ENCODE assay signal across 15 mouse cellular contexts in the genomic region with DNA sequence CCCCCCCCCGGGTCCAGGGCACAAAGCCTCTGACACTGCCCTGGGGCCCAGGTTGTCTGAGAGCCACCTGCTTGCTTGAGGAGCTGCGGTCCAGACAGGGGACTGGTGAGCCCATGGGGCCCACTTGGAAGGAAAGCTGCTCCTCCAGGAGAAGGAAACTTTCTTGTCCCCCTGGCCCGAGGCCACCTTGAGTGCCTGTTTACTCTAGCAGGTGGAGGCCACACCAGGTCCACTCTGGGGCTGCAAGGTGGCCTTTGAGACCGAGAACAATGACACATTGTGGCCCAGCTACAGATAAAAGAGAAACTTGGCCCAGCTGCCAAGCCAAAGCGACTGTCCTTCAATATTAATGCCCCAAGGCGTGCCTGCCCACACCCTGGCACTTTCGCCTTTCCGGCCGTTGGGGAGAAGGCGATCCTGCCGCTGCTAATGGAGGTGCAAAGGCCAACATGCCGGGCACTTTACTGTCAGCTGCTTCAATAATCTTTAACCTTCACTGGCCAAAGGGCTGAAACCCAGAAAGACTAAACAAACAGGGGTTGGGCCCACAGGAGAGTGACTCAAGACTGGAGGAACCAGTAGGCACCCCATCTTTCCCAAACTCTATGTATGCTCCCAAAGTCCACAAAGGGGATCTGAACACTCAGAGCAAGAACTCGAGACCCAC. TPM values are rescaled to one million over a fixed set of nuclear protein-coding genes. Genes with fewer than 3 reads are reported as not detected.
A peak's percentile ranks its signal among the peaks of the same experiment; 100 is the strongest.
DNase-seq lines count a peak whose midpoint lies in the region; ATAC-seq lines count a peak whose summit lies in the region.
"Had no signal": no experiment of that assay in that cellular context is flagged by ENCODE, and none has a peak within 500 bp of the region (broad histone marks: within the 10 kb centered on the region; RNA-seq: fewer than 3 reads in every experiment).

No protein-coding gene starts in this region.

- H3K27ac ChIP-seq in intestine, embryonic 15.5 days = peak overlapping the region; percentile 84
- H3K27ac ChIP-seq in stomach, embryonic 16.5 days (ENCODE audit: low read length) = peak overlapping the region; percentile 62
- H3K27ac ChIP-seq: forebrain, embryonic 13.5 days; neural tube, embryonic 12.5 days had no signal

- H3K27me3 ChIP-seq in intestine, embryonic 15.5 days (replicated peaks) = no peaks in the 10 kb centered on the region
- no peaks in the 10 kb centered on the region for H3K27me3 ChIP-seq in stomach, embryonic 16.5 days (ENCODE audit: control insufficient read depth, insufficient read depth, low read length)
- H3K27me3 ChIP-seq: forebrain, embryonic 13.5 days; neural tube, embryonic 12.5 days had no signal

- ATAC-seq in intestine, embryonic 15.5 days = peak; percentile 79
- peak; percentile 77; the same call in 1 of the 2 replicates for ATAC-seq in stomach, embryonic 16.5 days (ENCODE audit: insufficient read depth, low FRiP score)
- ATAC-seq: forebrain, embryonic 13.5 days; midbrain, embryonic 16.5 days had no signal

- no peaks in the 10 kb centered on the region for H3K9me3 ChIP-seq in intestine, embryonic 15.5 days
- H3K9me3 ChIP-seq in stomach, embryonic 16.5 days (replicated peaks; ENCODE audit: control insufficient read depth, low read length) = no peaks in the 10 kb centered on the region
- H3K9me3 ChIP-seq: forebrain, embryonic 13.5 days; neural tube, embryonic 12.5 days had no signal

- H3K36me3 ChIP-seq in intestine, embryonic 15.5 days = no peaks in the 10 kb centered on the region
- no peaks in the 10 kb centered on the region for H3K36me3 ChIP-seq in stomach, embryonic 16.5 days (ENCODE audit: control insufficient read depth, insufficient read depth, low read length)
- H3K36me3 ChIP-seq: G1E; neural tube, embryonic 12.5 days had no signal

- peaks cover 10% of the 10 kb centered on the region; the same call in 1 of the 2 replicates for H3K4me1 ChIP-seq in intestine, embryonic 15.5 days (replicated peaks)
- no peaks in the 10 kb centered on the region; the same call in 1 of the 2 replicates for H3K4me1 ChIP-seq in stomach, embryonic 16.5 days (ENCODE audit: control insufficient read depth, insufficient read depth, low read length)
- H3K4me1 ChIP-seq: forebrain, embryonic 13.5 days; megakaryocyte, embryonic 14.5 days; neural tube, embryonic 12.5 days had no signal

- WGBS in intestine, embryonic 15.5 days = 52% methylated on average over 13 of the region's 13 CpGs
- 44% methylated on average over 13 of the region's 13 CpGs for WGBS in stomach, embryonic 16.5 days

- DNase-seq in kidney, adult 18-20 months = peak; percentile 83
- DNase-seq in kidney, postnatal 14 days = peak; percentile 86
- DNase-seq in thymus, postnatal 0 days (ENCODE audit: low spot score) = no peak
- no peak for DNase-seq in cerebellum, postnatal 14 days
- no peak for DNase-seq in cerebellum, adult 11-12 months
- DNase-seq: adrenal gland, adult 8-10 months; cerebellum, adult 9-10 months; embryo, embryonic 11 days had no signal

- no peak overlapping the region for H3K4me3 ChIP-seq in intestine, embryonic 15.5 days (replicated peaks)
- H3K4me3 ChIP-seq in stomach, embryonic 16.5 days (replicated peaks; ENCODE audit: low read length) = no peak overlapping the region
- H3K4me3 ChIP-seq: forebrain, embryonic 13.5 days; megakaryocyte, embryonic 14.5 days; neural tube, embryonic 12.5 days had no signal

- no peak overlapping the region for H3K9ac ChIP-seq in intestine, embryonic 15.5 days
- H3K9ac ChIP-seq in stomach, embryonic 16.5 days (ENCODE audit: low read length) = no peak overlapping the region; the same call in 1 of the 2 replicates
- H3K9ac ChIP-seq: forebrain, embryonic 13.5 days; neural tube, embryonic 12.5 days had no signal

- peak overlapping the region; percentile 24 for H3K4me2 ChIP-seq in intestine, embryonic 15.5 days (replicated peaks)
- no peak overlapping the region for H3K4me2 ChIP-seq in stomach, embryonic 16.5 days (ENCODE audit: low read depth, low read length)
- H3K4me2 ChIP-seq: forebrain, embryonic 13.5 days; neural tube, embryonic 12.5 days had no signal

RNA-seq across cellular contexts. Expression of a gene that starts 32.1 kb away (rescaled TPM):
- polyA plus RNA-seq in intestine, embryonic 15.5 days (2015; fragmentation: Nextera tagmentation; extraction: Ambion mirVana) = 6.7 and 6.9 TPM in 2 replicates
- 2.3 and 2.6 TPM in 2 replicates for polyA plus RNA-seq in stomach, embryonic 16.5 days (2015; fragmentation: Nextera tagmentation; extraction: Ambion mirVana)
- polyA plus RNA-seq in thymus, postnatal 0 days (2015; fragmentation: Nextera tagmentation; extraction: Ambion mirVana) = 110 and 156 TPM in 2 replicates
- polyA plus RNA-seq: G1E had no signal

Comparison
In these comparisons a context has a peak if more than half of its experiments do, and no peak if none do; other contexts are left out.
1. DNase-seq: peak in kidney, adult 18-20 months (single experiment) and kidney, postnatal 14 days (single experiment); none in thymus, postnatal 0 days (single experiment), cerebellum, postnatal 14 days (0 of 2) and cerebellum, adult 11-12 months (single experiment).
2. RNA of a gene that starts 32.1 kb away (polyA plus RNA-seq): 110 to 156 TPM in thymus, postnatal 0 days; 6.7 to 6.9 TPM in intestine, embryonic 15.5 days and 2.3 to 2.6 TPM in stomach, embryonic 16.5 days; every median in the first group is over 10 times any median in the second.